Mouse (Mus musculus): Measurements from ENCODE around the gene Kcnip2. TPM values are rescaled to one million over a fixed set of nuclear protein-coding genes. Genes with fewer than 3 reads are reported as not detected.
A peak's percentile ranks its signal among the peaks of the same experiment; 100 is the strongest.

The Kcnip2 gene
- polyA plus RNA-seq, 1 experiment from 2014 or later: 20.4 TPM

GRCm38 (mm10) chr19:45781676-45782075 is 34.2 kb downstream of the Kcnip2 start:
- no peak for ATAC-seq (ENCODE audit: low read depth)
- WGBS: 65% methylated on average over 8 of the region's 8 CpGs
- H3K4me1 ChIP-seq (ENCODE audit: control insufficient read depth, insufficient read depth, low read length): peaks cover 26% of the 10 kb centered on the region
- H3K36me3 ChIP-seq (ENCODE audit: control insufficient read depth, insufficient read depth, low read length): peaks cover 25% of the 10 kb centered on the region; the same call in 1 of the 2 replicates
- H3K4me2 ChIP-seq (ENCODE audit: low read depth, low read length): peak overlapping the region; percentile 68
- no peaks in the 10 kb centered on the region for H3K9me3 ChIP-seq (ENCODE audit: control insufficient read depth, low read length)
- H3K27ac ChIP-seq (ENCODE audit: low read depth, low read length): no peak overlapping the region
- H3K9ac ChIP-seq (replicated peaks; ENCODE audit: low read depth, low read length): no peak overlapping the region
- peak overlapping the region; percentile 100 for H3K4me3 ChIP-seq (ENCODE audit: low read depth, low read length)
- H3K27me3 ChIP-seq (ENCODE audit: control insufficient read depth, insufficient read depth, low read length): peaks cover 2% of the 10 kb centered on the region; the same call in 1 of the 2 replicates

- WGBS: 88% methylated on average over 13 of the region's 13 CpGs
- Histone ChIP-seq H3K9me3 (ENCODE audit: control insufficient read depth, low read length) (no peaks in the 10 kb centered on the region), H3K9ac (replicated peaks; ENCODE audit: low read depth, low read length) (no peak overlapping the region), H3K4me1 (ENCODE audit: control insufficient read depth, insufficient read depth, low read length) (peaks cover 26% of the 10 kb centered on the region), H3K27me3 (ENCODE audit: control insufficient read depth, insufficient read depth, low read length) (peaks cover 2% of the 10 kb centered on the region; the same call in 1 of the 2 replicates), H3K36me3 (ENCODE audit: control insufficient read depth, insufficient read depth, low read length) (peaks cover 29% of the 10 kb centered on the region; the same call in 1 of the 2 replicates), H3K4me3 (ENCODE audit: low read depth, low read length) (no peak overlapping the region), H3K4me2 (ENCODE audit: low read depth, low read length) (peak overlapping the region; percentile 68), H3K27ac (ENCODE audit: low read depth, low read length) (no peak overlapping the region)
- ATAC-seq (ENCODE audit: low read depth): no peak
Measured at GRCm38 (mm10) chr19:45780350-45780915, 35.4 kb downstream of the Kcnip2 start.

GRCm38 (mm10) chr19:45775486-45775885 is 40.4 kb downstream of the Kcnip2 start:
- Histone ChIP-seq H3K9ac (replicated peaks; ENCODE audit: low read depth, low read length) (no peak overlapping the region), H3K4me1 (ENCODE audit: control insufficient read depth, insufficient read depth, low read length) (peaks cover 9% of the 10 kb centered on the region), H3K4me2 (ENCODE audit: low read depth, low read length) (no peak overlapping the region), H3K27ac (ENCODE audit: low read depth, low read length) (no peak overlapping the region), H3K36me3 (ENCODE audit: control insufficient read depth, insufficient read depth, low read length) (peaks cover 72% of the 10 kb centered on the region), H3K27me3 (ENCODE audit: control insufficient read depth, insufficient read depth, low read length) (no peaks in the 10 kb centered on the region), H3K4me3 (ENCODE audit: low read depth, low read length) (no peak overlapping the region), H3K9me3 (ENCODE audit: control insufficient read depth, low read length) (no peaks in the 10 kb centered on the region)
- no peak for ATAC-seq (ENCODE audit: low read depth)
- 89% methylated on average over 2 of the region's 2 CpGs for WGBS

- peaks cover 83% of the 10 kb centered on the region for H3K36me3 ChIP-seq (ENCODE audit: control insufficient read depth, insufficient read depth, low read length)
- no peaks in the 10 kb centered on the region for H3K9me3 ChIP-seq (ENCODE audit: control insufficient read depth, low read length)
- H3K9ac ChIP-seq (replicated peaks; ENCODE audit: low read depth, low read length): no peak overlapping the region
- no peaks in the 10 kb centered on the region for H3K27me3 ChIP-seq (ENCODE audit: control insufficient read depth, insufficient read depth, low read length)
- WGBS: 91% methylated on average over 5 of the region's 5 CpGs
- H3K4me3 ChIP-seq (ENCODE audit: low read depth, low read length): no peak overlapping the region
- no peak overlapping the region for H3K27ac ChIP-seq (ENCODE audit: low read depth, low read length)
- H3K4me1 ChIP-seq (ENCODE audit: control insufficient read depth, insufficient read depth, low read length): no peaks in the 10 kb centered on the region
- no peak overlapping the region for H3K4me2 ChIP-seq (ENCODE audit: low read depth, low read length)
- no peak for ATAC-seq (ENCODE audit: low read depth)
Measured at GRCm38 (mm10) chr19:45771501-45771900, 44.4 kb downstream of the Kcnip2 start.

GRCm38 (mm10) chr19:45760810-45761209 is 55.1 kb downstream of the Kcnip2 start:
- H3K4me1 ChIP-seq (ENCODE audit: control insufficient read depth, insufficient read depth, low read length): no peaks in the 10 kb centered on the region
- no peak overlapping the region for H3K4me3 ChIP-seq (ENCODE audit: low read depth, low read length)
- H3K27ac ChIP-seq (ENCODE audit: low read depth, low read length): no peak overlapping the region
- H3K27me3 ChIP-seq (ENCODE audit: control insufficient read depth, insufficient read depth, low read length): no peaks in the 10 kb centered on the region
- no peaks in the 10 kb centered on the region for H3K9me3 ChIP-seq (ENCODE audit: control insufficient read depth, low read length)
- no peak for ATAC-seq (ENCODE audit: low read depth)
- 94% methylated on average over 3 of the region's 3 CpGs for WGBS
- no peak overlapping the region for H3K4me2 ChIP-seq (ENCODE audit: low read depth, low read length)
- no peak overlapping the region for H3K9ac ChIP-seq (replicated peaks; ENCODE audit: low read depth, low read length)
- H3K36me3 ChIP-seq (ENCODE audit: control insufficient read depth, insufficient read depth, low read length): peaks cover 79% of the 10 kb centered on the region

- Histone ChIP-seq H3K4me1 (ENCODE audit: control insufficient read depth, insufficient read depth, low read length) (no peaks in the 10 kb centered on the region), H3K36me3 (ENCODE audit: control insufficient read depth, insufficient read depth, low read length) (peaks cover 79% of the 10 kb centered on the region), H3K9me3 (ENCODE audit: control insufficient read depth, low read length) (no peaks in the 10 kb centered on the region), H3K27ac (ENCODE audit: low read depth, low read length) (no peak overlapping the region), H3K4me2 (ENCODE audit: low read depth, low read length) (no peak overlapping the region), H3K4me3 (ENCODE audit: low read depth, low read length) (no peak overlapping the region), H3K9ac (replicated peaks; ENCODE audit: low read depth, low read length) (no peak overlapping the region), H3K27me3 (ENCODE audit: control insufficient read depth, insufficient read depth, low read length) (no peaks in the 10 kb centered on the region)
- WGBS: 88% methylated on average over 5 of the region's 5 CpGs
- no peak for ATAC-seq (ENCODE audit: low read depth)
Measured at GRCm38 (mm10) chr19:45758671-45759070, 57.2 kb downstream of the Kcnip2 start.

- Histone ChIP-seq H3K36me3 (ENCODE audit: control insufficient read depth, insufficient read depth, low read length) (peaks cover 49% of the 10 kb centered on the region), H3K9me3 (ENCODE audit: control insufficient read depth, low read length) (no peaks in the 10 kb centered on the region), H3K27ac (ENCODE audit: low read depth, low read length) (no peak overlapping the region), H3K4me2 (ENCODE audit: low read depth, low read length) (no peak overlapping the region), H3K4me1 (ENCODE audit: control insufficient read depth, insufficient read depth, low read length) (peaks cover 5% of the 10 kb centered on the region), H3K4me3 (ENCODE audit: low read depth, low read length) (no peak overlapping the region), H3K9ac (replicated peaks; ENCODE audit: low read depth, low read length) (no peak overlapping the region), H3K27me3 (ENCODE audit: control insufficient read depth, insufficient read depth, low read length) (no peaks in the 10 kb centered on the region)
- WGBS: 92% methylated on average over 3 of the region's 3 CpGs
- no peak for ATAC-seq (ENCODE audit: low read depth)
Measured at GRCm38 (mm10) chr19:45753551-45753950, 62.3 kb downstream of the Kcnip2 start.

GRCm38 (mm10) chr19:45751881-45752280 is 64.0 kb downstream of the Kcnip2 start:
- 91% methylated on average over 7 of the region's 7 CpGs for WGBS
- Histone ChIP-seq H3K36me3 (ENCODE audit: control insufficient read depth, insufficient read depth, low read length) (peaks cover 36% of the 10 kb centered on the region), H3K4me2 (ENCODE audit: low read depth, low read length) (no peak overlapping the region), H3K27me3 (ENCODE audit: control insufficient read depth, insufficient read depth, low read length) (0 out of 2 replicates have a peak, but pooled peaks cover 2% of the 10 kb centered on the region), H3K4me1 (ENCODE audit: control insufficient read depth, insufficient read depth, low read length) (peaks cover 9% of the 10 kb centered on the region), H3K27ac (ENCODE audit: low read depth, low read length) (no peak overlapping the region), H3K4me3 (ENCODE audit: low read depth, low read length) (no peak overlapping the region), H3K9me3 (ENCODE audit: control insufficient read depth, low read length) (no peaks in the 10 kb centered on the region), H3K9ac (replicated peaks; ENCODE audit: low read depth, low read length) (no peak overlapping the region)
- no peak for ATAC-seq (ENCODE audit: low read depth)

- Histone ChIP-seq H3K4me1 (ENCODE audit: control insufficient read depth, insufficient read depth, low read length) (peaks cover 9% of the 10 kb centered on the region), H3K27ac (ENCODE audit: low read depth, low read length) (no peak within 1 kb of the TSS; the same call in 1 of the 2 replicates), H3K36me3 (ENCODE audit: control insufficient read depth, insufficient read depth, low read length) (peaks cover 18% of the 10 kb centered on the region), H3K4me3 (ENCODE audit: low read depth, low read length) (peak within 1 kb of the TSS; percentile 81), H3K4me2 (ENCODE audit: low read depth, low read length) (peak within 1 kb of the TSS; percentile 97), H3K27me3 (ENCODE audit: control insufficient read depth, insufficient read depth, low read length) (peaks cover 20% of the 10 kb centered on the region), H3K9ac (replicated peaks; ENCODE audit: low read depth, low read length) (peak within 1 kb of the TSS; percentile 72), H3K9me3 (ENCODE audit: control insufficient read depth, low read length) (no peaks in the 10 kb centered on the region)
- WGBS: 1% methylated on average over 58 of the region's 60 CpGs
- ATAC-seq (ENCODE audit: low read depth): peak; percentile 88
Measured at GRCm38 (mm10) chr19:45749243-45750043, 66.4 kb downstream of the Kcnip2 start, which contains the start of gene Npm3. Gene Npm3 (minus strand): TSS chr19:45749591.

Data from neural tube, embryonic 14.5 days (tissue).